Mouse (Mus musculus) liver, postnatal 0 days (tissue): ENCODE results near the gene Atg2a.

Source experiments
- CTCF ChIP-seq: sonication (generic); IDR thresholded peaks from 2 replicates; pipeline ENCODE4 v1.5.1; 2016; ENCODE audit warnings: antibody characterized with exemption, low read depth
- EP300 ChIP-seq: IDR thresholded peaks from 2 replicates; pipeline ENCODE4 v1.6.1; 2016; ENCODE audit warnings: antibody characterized with exemption, low read depth, mild to moderate bottlenecking

DNA sequence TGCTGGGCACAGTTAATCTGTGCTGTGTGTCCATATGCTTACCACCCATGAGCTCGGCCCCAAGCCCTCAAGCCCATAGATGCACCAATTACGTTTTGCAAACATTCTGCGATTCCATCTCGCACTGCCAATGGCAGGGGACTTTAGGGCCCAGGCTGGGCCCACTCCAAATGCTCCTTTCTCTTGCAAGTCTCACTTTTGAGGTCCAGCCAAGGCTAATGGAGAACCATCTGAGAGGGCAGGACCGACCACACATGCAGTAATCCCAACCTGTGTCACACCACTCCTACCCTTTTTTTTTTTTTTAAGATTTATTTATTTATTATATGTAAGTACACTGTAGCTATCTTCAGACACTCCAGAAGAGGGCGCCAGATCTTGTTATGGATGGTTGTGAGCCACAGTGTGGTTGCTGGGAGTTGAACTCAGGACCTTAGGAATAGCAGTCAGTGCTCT is 24.3 kb downstream of the Atg2a start:
- TF ChIP-seq EP300: no peak
- TF ChIP-seq CTCF: peak; percentile 36
